Mouse (Mus musculus) lung, postnatal 25 days (tissue): Measurements from ENCODE around the gene Svbp.

Experiments
- DNase-seq: peaks from one replicate; pipeline ENCODE4 v3.0.0; 2022; ENCODE audit warnings: low spot score

Gene Svbp

GRCm38 (mm10) chr4:119194909-119195581 lies at the start of gene Svbp:
Svbp (plus strand) TSS chr4:119195306.
- peak; percentile 84 for DNase-seq

DNA sequence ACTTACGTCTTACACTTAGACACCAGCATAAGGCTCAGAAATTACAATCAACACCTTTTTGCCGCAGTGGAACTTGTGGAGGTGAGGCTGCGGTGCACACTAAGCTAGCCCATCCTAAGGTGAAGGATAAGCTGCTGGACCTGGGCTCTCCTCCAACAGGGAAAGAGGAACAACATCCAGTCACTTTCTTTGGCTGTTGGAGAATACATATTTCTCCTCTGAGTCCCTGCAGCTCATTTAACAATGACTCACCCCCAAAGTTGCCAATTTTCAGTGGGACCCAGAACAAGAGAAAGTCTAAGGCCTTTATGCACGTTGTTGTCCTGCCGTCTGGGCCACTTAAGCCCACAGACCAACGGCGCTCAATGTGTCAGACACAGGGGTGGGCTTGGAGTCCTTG lies 48.3 kb upstream of the Svbp start:
- DNase-seq = no peak

DNA sequence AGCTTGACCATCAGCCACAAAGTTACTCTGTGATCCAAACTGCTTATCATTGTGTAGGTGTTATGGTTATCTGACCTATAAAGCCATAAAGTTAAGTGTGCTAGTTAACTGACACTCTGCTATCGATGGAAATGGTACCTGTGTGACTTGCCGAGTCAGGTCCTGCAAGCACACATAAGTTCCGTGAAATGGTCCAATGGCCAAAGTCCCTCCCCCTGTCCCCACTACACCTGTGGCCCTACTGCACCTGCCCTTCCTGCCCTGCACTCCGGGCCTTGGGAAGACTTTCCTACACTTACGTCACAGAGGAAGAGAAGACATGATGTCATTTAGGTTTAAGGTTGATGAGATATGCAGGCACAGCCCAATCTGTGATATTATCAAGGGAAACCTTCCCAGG lies 47.8 kb upstream of the Svbp start:
- no peak for DNase-seq

- no peak for DNase-seq
Measured at GRCm38 (mm10) chr4:119148741-119149140, 46.4 kb upstream of the Svbp start.

GRCm38 (mm10) chr4:119157186-119157585 lies 37.9 kb upstream of the Svbp start:
- DNase-seq = peak; percentile 65

DNA sequence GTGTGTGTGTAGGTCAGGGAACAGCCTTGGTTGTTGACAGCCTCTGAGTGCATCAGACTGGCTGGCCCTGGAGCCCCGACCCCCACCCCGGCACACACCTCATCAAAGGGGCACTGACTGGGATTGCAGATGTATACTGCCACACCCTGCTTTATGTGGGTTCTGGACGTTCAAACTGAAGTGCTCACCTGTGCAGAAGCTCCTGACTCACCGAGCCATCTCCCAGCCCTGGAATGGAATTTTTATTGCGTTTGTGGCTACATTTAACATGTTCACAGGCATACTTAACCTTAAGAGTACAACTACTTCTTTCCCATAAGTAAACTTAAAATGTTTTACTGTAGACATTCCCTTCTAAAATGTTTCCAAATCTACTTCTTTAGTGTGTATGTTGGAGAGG lies 37.2 kb upstream of the Svbp start:
- peak; percentile 49 for DNase-seq

GRCm38 (mm10) chr4:119161358-119161757 lies 33.7 kb upstream of the Svbp start:
- DNase-seq = peak; percentile 10

DNA sequence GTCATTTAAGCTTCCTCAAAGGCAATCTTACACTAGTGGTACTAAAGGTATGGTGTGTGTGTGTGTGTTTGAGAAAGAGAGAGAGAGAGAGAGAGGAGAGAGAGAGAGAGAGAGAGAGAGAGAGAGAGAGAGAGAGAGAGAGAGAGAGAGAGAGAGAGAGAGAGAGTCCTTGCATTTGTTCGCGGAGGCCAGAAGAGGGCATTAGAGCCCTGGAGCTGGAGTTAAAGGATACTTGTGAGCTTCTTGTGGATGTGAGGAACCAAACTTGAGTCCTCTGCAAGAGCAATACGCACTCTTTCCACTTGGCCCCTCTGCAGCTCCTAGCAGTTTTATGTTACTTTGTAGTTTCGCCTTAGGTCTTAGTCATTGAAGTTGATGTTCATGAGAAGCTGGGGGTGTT lies 32.1 kb upstream of the Svbp start:
- no peak for DNase-seq

GRCm38 (mm10) chr4:119165916-119166315 lies 29.2 kb upstream of the Svbp start:
- DNase-seq = no peak

- DNase-seq = no peak
Measured at GRCm38 (mm10) chr4:119167068-119167467, 28.0 kb upstream of the Svbp start.

GRCm38 (mm10) chr4:119167663-119168062 lies 27.4 kb upstream of the Svbp start:
- DNase-seq = peak; percentile 85

GRCm38 (mm10) chr4:119172919-119173650 lies 22.0 kb upstream of the Svbp start:
- no peak for DNase-seq

DNA sequence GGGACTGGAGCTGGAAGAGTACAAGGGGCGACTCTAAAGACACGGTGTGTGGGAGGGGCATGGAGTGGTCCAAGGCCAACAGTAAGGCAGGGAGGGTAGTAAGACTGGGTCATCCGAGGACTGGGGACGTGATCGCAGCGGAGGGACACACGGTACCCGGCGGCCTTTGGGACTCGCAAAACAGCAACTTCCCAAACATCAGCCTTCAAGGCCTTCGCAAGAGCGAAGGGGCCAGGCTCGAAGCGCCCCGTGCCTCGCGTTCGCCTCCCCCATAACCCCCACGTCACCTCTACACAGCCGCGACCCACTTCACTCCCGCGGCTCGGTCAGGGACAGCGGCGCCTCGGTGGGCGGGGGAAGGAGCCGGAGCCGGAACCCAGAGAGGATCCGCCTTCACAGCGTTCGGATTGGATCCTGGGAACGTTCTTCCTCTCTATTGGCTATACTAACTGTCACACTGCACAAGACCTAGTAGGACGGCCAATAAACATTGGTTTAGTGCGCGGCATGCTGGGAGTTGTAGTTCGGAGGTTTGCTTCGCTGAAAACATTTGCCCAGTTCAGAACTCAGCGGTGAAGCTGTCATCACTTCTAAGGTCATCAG lies 21.2 kb upstream of the Svbp start, which contains the start of gene Zfp691:
Zfp691 (minus strand) TSS at position 345 of the 603 bp plus-strand sequence.
- peak; percentile 99 for DNase-seq

DNA sequence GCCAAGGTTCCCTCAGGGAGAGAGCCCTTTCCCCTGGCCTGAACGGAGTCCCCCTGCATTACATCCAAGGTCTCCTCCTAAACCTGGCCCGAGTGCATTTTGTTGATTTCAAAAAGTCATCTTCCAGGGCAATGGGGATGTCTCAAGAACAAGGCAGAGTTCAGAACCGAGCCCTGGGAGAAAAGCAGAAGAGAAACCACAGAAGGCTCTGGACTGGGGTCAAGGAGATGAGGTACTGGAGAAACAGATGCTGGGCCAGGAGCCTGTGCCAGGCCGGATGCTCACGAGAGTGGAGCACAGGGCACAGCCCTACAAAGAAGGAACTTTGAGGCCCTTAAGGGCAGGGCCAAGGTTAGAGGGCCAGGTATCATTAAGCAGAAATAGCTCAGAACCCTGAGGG lies 17.4 kb upstream of the Svbp start:
- no peak for DNase-seq

DNA sequence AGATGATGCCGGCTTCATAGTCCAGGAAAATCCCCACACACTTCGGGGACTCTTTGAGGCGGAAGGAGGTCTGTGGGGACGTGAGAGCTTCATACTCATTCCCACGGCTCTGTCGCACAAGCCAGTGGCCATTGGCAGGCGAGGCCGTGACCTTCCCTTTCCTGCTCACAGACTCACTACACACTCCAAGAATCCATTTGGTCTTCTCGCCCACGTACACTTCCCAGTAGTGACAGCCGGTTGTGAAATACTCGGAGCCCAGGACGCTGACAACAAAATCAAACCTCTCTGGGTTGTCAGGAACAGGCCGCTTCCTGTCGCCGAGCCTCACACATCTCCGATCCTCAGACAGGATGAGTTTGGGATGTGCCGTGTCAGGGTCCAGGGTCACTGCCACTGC lies 16.8 kb upstream of the Svbp start:
- DNase-seq = no peak

DNA sequence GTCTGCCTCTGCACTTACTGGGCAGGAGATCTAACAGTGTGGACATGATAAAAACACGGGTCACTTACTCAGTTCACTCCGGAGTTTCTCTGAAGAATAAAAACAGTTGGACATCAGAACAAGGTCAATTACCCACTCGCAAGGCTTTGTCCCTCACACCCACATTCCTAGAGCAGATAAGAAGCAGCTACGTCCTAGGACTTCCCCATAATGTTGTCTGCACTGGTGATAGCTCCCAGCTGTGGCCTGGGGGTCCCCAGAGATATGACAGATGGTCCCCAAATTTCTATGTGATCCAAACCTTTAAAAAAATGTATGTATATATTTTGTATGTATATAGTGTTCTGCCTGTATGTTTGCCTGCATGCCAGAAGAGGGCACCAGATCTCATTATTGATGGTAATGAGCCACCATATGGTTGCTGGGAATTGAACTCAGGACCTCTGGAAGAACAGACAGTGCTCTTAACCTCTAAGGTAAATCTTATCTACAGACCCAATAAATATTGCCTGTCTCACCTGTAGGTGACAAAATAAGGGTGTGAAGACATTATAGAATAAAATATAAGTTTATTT lies 14.9 kb upstream of the Svbp start:
- DNase-seq = no peak

GRCm38 (mm10) chr4:119181456-119181855 lies 13.7 kb upstream of the Svbp start:
- DNase-seq = no peak

- no peak for DNase-seq
Measured at GRCm38 (mm10) chr4:119183525-119183924, 11.6 kb upstream of the Svbp start.

- no peak for DNase-seq
Measured at GRCm38 (mm10) chr4:119185771-119186170, 9.3 kb upstream of the Svbp start.

DNA sequence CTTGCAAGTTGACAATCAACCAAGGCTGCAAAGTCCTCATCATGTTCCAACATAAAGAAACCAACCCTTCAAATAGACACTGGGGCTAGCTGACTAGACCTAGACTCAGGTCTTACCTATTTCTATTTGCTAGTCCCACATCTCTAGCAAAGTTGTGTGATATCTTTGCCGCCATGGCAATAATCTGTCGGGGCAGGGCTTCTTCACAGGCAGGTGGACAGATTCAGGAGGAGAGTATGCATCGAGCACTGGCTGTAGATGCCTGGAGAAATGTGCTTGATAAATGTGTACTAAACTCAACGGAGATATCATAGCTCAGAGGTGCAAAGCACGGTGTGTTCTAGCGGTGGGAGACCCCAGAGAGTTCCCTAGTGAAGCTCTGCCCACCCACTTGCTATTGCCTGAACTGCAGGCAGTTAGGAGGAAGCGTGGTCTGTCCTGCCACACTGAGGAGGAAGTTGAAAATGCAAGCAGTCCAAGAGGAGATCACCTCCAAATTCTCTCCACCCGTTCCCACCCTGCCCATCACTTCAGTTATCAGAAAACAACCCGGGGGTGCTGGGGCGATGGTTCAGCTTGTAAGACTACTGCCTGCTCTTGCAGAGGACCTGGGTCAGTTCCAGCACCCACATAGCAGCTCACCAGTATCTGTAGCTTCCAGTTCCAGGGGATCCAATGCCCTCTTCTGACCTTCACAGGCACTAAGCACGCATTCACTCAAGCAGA lies 6.9 kb upstream of the Svbp start:
- no peak for DNase-seq

- DNase-seq = no peak
Measured at GRCm38 (mm10) chr4:119189392-119189791, 5.7 kb upstream of the Svbp start.

GRCm38 (mm10) chr4:119189864-119190263 lies 5.2 kb upstream of the Svbp start, which contains the start of gene Ermap:
Ermap (minus strand) TSS chr4:119190011.
- DNase-seq = no peak
